Mouse (Mus musculus) heart, adult 11 months (tissue): ENCODE measurements around the gene Itpk1.
A peak's percentile ranks its signal among the peaks of the same experiment; 100 is the strongest.

Experiments used
- DNase-seq: peaks from one replicate; pipeline ENCODE4 v3.0.0; 2022

The Itpk1 gene

DNA sequence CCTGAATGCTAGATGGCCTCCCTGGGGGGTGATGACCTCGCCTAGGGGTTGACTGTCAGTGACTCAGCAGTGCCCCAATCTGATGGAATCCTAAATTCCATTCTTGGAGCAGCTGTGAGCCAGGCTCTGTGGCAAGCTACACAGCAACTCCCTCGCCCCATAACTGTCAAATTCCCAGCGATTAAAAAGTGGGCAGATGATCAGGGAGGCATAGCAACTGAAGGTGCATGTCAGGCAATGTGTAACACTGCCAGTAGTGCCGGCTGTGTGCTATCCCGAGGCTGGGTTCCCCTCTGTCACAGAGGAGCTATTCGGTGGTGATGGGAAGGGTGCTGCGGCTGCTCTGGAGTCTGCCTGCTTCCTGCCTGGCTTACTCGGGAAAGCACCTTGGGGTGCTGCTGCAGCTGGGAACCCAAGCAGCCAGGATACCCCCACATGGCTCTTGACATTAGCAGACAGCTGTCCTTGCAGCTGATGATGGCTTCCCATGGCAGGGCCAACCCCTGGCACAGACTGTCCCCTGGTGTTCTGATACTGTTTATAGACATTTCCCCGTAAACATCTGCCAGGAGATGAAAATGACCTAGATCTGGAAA is 118.3 kb downstream of the Itpk1 start:
- DNase-seq = peak; percentile 98

DNA sequence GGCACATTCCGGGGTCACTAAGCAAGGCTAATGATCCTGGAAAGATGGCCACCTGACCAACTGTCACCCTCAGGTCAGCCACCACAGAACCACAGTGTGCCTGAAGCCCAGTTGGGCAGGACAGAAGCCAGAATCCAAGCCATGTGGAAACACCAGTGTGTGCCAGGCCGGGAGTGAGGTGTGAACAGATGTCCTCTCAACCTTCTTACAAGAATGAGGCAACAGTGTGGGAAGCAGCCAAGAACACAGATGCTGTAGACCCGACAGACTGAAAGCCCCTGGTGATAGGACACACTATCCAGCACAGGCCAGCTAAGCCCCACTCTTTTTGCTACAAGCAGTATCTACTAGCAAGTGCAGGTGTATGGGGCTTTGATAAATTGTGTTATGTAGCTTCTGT is 119.3 kb downstream of the Itpk1 start:
- DNase-seq = peak; percentile 98

DNA sequence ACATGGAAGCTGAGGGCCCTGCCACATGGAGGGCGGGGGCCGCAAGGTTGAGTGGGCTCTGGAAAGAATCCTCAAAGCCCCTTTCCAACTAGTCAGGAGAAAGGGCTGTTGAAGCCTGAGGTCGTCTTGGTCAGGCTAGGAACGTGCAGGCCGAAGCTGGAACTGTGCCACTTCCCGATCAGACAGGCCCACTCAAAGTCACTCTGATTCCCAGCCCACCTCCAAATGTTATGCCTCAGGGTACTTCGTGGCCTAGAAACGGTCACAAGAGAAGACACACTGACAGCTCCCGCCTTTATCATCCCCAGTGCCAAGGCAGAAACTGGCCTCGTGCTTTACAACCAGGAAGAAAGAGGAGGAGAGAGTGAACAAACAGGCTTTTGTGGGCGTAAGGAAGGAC is 122.3 kb downstream of the Itpk1 start:
- DNase-seq = no peak

DNA sequence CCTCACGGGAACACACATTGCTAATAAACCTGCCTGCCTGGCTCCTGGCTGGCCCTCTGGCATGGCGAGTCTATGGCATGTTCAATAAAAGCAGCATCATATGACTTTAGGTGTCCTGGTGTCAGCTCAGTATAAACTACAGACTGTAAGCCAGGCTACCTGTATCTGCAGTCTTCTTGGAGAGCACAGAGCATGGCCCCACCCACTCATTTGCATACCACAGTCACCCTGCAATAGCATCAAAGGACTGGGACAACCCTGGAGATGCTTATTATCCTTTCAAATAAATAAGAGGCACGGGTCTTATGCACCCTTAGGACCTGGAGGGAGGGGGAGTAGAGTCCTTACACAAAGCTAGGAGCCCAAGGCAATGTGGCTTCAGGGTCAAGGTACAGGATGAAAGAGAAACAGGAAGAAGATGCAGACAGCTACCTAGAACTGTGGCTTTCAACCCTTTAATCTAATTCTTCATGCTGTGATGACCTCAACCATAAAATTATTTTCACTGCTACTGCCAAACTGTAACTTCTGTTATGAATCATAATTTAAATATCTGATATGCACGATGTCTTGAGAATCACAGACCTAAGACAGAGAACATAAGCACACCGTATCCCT is 123.0 kb downstream of the Itpk1 start:
- no peak for DNase-seq

DNA sequence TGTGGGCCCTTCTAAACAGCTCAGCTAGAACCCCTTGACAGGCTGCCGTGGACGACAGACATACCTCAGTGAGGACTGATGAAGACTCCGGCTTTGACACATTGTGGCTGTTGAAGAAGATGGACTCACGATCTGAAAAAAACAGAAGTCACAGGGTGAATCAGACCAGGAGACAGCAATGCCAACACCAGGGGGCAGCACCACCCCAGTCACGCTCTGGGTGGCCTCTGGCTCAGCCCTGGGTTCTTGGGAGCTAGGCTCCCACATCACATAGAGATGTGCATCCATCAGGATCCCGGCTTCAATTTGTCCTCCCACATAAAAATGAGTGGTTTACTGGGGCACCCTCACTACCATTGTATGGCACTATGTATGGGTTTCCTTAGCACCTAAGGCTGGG is 125.7 kb downstream of the Itpk1 start:
- DNase-seq = peak; percentile 94

DNA sequence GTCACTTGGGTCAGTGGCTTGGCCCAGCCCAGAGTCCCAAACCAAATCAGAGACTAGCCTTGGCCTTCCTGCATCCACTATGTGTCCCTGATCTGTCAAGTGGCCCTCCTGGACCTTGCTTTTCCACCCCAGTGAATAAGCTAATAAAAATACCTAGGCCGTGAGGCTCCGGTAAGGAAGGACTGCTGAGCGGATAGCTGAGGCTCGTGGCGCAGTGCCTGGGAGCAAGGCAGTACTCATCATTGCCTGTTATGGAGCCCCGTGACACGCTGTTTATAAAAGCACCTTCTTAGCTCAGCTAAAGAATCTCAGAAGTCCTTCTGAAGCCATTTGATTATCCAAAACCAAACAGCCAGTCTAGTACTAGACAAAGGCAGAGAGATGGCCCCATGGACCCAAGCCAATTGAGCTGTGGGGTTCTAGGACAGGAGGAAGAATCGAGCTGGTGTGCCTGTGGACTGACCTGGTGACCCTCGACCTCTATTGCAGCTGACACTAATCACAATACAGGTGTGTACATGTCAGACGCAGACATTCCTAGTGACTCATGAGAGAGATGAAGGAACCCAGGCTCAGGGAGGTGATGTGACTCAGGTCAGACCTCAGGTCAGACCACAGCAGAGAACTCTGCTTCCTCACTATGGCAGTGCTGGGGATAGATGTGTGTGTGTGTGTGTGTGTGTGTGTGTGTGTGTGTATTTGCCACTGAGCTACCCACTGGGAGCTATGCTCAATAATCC is 127.9 kb downstream of the Itpk1 start:
- DNase-seq = no peak

DNA sequence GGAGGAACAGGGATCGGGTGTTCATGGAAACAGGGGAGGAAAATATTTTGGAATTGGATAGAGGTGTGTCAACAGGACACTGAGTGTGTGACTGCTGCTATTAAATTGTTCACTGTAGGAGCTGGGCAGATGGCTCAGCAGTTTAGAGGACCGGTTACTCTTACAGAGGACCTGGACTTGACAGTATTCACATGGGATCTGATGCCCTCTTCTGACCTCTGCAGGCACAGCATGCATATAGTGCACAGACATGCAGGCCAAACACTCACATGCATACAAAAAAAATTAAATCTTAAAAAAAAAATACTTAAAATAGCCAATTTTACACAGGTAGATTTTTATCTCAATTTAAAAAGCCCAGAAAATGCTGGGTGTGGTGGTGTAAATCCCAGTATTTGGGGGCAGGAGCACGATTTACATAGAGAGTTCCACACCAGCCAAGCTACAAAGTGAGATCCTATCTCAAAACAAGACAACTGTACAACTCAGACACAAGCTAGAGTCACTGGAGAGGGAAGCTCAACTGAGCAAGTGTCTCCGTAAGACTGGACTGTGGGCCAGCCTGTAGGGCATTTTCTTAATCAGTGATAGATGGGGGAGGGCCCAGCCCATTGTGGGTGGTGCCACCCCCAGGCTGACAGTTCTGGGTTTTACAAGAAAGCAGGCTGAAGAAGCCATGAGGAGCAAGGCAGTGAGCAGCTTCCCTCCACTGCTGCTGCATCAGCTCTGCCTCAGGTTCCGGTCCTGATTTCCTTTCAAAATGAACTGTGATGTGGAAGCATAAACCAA is 129.0 kb downstream of the Itpk1 start:
- no peak for DNase-seq

DNA sequence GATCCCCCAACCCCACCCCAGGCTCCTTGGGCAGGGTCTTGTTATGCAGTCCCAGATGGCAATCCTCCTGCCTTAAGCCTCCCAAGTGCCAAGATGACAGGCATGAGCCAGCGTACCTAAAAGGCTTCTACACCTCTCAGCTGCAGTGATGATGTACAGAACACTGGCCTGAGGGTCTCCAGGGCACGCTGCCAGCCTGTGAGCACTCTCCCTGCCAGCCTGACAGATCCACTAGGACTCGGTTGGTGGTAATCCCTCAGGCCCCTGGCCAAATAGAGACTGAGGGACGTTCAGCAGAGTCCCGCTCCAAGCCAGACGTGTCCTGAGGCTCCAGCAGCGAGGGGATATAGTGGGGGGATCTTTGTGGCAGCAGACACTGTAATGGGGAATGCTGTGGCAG is 131.7 kb downstream of the Itpk1 start:
- no peak for DNase-seq

DNA sequence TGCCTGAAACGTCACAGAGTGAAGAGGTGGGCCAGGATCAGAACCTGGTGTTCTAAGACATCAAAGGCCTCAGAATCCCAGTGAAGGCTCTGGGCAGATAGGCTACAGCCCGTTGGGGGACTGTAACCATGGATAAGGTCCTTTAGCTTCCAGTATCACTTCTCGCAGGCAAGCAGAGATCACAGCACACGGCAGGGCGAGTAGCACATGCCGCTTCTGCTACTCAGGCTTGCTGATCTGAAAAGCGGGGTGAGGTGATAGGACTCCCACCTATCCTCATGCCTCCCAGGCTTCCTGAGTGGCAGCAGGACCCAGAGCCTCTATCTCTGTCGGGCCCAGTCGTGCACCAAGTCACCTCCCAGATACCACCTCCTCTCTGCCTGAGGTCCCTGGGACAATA is 133.1 kb downstream of the Itpk1 start:
- DNase-seq = no peak

DNA sequence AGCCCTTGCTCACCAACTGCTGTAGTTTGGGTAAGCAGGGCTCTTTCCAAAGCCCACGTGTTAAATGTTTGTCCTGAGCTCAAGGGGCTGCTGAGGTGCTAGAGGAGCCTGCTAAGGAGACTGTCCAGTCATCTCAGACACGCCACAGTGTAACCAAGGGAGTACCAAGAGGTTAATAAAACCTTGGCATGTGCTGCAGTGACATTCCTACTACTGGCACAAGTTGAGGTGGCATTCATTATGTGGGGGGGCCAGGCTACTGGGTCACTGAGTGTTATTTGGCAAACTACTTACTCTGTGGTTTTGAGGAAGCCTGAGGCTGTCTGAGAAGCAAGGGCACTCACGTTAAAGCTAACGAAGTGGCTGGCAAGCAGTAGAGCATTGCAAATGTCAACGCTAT is 134.0 kb downstream of the Itpk1 start:
- DNase-seq = no peak

DNA sequence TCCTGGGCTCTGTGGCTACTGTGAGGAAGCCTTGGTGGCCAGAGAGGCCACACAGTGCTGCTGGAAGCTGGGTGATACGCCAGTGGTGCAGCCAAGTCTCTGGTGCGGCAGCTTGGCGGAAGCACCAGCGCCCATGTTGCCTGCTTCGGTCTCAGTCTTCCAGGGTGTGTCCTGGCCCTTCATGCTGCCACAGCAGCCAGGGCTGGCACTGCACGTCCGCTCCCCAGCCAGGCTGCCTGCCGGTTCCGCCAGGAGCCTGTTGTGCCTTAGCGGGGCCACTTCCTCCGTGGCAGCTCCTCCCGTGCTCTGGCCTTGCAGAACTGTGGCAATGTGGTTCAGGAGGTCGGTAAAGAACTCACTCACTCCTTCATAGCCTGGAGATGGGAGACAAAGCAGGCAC is 134.6 kb downstream of the Itpk1 start:
- DNase-seq = no peak

DNA sequence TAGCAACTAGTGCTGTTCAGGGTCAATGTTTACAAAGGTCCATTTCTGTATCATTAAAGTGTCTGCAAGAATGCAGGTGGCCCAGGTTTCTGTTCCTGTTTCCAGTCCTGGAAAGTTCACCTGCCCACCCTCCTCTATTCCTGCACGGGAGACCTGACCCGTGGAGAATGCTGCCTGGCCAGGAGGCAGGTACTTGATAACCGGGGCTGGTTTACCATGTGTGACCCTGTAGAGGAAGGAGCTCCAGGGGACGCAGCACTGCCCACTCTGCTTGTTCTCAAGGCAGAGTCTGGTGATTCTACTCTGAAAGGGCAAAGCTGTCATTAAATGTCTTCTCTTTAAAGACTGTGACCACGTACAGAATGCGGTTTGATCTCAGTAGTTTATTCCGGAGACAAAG is 136.5 kb downstream of the Itpk1 start:
- DNase-seq = no peak

DNA sequence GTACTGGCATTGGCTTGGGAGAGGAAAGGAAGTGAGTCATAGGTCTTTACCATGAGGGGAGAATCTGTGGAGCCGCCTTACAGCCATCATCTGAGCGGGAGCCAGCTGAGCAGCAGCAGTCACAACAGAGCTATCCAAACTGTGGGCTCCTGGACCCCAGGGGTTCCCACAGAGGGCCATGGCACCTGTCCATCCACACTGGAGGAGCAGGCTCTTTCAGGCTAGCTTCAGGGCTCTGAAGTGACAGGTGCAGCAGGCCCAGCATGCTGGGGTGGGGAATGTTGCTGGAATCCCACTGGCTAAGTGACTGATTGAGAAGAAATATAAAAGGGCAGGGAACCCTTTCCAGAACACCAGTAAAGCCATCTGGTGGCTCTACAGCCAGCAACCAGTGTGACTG is 137.8 kb downstream of the Itpk1 start:
- no peak for DNase-seq

DNA sequence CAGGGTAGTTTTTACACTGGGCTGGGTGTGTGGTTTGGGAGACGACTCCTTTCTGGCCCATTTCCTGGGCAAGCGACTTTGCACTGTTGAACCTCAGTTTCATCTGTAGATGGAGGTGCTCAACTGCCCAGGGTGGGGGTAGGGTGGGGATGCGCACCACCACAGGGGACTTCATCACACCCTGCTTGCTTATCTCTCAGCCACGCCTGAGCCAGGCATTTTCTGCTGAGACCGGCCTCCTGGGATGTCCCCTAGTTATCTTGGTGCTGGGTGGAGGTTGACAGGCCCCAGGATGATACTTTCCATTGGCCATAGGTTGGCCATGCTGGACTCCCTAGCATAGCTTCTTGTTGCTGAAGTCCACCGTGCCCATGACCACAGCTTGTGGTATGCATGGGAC is 139.6 kb downstream of the Itpk1 start:
- no peak for DNase-seq

DNA sequence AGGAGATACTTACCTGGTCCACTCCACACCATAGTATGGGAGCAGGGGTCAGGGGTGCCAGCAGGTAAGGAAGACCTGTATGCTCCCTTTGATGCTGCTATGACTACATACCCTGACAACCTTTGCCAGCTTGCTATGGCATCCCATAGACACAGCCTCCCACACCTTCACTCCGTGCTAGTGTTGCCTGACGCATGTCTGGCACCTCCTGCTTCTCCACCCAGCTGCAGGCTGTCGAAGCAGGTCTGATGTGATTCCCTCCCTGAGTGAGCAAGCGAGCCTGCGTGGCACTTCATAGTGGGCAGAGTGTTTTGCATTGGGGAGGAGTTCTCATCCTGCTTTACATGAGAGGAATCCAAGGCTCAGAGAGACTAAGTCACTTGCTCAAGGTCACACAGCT is 147.4 kb downstream of the Itpk1 start:
- DNase-seq = no peak

DNA sequence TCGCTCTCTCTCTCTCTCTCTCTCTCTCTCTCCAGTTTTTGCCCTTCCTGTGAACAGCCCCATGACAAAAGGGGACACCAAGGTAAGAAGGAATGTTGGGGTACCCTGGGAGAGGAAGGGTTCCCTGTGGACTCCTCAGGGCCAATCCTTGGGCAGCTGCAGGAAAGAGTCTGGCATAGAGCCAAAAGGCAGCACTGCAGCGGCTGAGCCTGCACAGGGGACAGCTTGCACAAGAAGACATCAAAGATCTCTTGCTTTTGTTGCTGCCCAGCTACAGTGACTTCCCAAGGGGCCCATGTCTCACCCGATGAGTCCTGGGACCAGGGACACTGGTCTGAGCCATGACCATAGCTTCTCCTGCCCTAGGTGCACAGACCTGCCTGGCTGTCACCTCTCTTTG is 148.9 kb downstream of the Itpk1 start:
- DNase-seq = no peak

DNA sequence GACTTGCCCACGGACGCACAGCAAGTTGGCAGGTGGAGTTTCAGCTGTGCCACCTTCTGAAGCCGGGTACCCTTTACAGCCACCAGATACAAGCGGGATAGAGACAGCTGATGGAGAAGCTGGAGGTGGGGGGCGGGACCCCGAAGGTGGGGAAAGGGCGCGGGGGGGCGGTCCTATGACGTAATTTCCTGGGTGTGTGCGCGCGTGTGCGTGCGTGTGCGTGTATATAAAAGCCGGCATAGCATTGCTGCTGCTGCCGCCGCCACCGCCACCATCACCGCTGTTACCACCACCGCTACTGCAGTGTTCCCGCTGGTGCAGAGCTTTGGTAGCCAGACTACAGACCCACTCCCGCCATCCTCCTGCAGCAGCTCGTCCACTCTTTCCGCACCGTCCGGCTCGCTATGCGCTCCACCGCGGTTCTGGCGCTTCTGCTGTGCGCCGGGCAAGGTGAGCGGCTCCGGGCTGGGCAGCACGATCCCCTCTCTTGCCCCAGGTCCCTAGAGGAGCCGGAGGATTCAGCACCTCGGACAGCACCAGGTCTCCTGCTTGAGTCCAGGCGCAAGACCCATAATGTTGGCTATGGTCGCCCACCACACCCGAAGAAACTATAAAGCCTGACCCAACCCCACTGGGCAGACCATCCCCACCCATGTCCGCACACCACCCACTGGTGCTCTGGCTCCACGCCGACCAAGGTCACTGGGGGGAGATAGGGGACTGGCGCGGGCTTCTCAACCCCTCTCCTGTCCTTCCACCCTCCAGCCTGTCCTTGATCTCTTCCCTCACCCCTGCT is 149.8 kb downstream of the Itpk1 start, which contains the start of gene Chga:
Gene Chga (plus strand): TSS at position 249 of the 796 bp plus-strand sequence.
- peak; percentile 90 for DNase-seq

DNA sequence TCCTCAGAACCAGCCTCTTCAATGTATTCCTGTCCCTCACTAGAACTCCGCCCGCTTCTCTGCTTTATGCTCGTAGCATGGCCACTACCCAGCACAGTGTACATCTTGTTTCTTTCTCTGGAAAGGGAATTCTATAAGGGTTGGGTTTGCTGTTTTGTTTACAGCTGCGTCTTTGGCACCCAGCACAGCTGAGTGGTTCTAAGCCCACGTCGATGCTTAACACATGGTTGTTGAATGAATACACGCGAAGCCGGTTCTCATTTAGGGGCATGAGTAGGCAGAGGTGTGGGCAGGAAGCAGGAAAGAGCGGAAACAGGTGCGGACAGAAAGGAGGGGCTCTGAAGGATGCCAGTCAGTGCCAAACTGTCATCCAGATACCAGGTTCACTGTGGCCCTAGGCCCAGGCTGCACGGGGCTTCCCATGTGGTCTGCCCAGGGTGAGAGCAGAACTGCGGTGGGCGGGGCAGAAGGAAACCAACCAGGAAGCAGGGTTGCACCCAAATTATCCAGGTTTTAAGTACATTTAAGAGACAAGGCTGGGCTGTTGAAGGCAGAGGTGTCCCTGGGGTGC is 150.9 kb downstream of the Itpk1 start:
- no peak for DNase-seq

DNA sequence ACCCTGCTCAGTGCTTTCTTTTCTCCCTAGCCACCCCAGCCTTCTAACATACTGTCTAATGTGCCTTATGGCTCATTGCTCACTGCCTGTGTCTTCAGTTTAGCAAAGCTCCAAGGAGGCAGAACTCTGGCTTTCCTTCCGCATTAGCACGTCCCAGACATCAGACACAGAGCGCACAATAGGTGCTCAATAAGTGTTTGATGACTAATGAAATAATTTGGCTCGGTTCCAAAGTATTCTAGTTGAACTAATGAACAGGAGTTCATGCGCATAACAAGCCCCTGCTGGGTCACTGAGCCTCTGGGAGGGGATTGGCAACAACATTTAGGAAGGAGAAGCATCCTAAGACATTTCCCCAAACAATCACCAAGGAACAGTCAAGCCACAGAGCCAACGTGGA is 152.7 kb downstream of the Itpk1 start:
- no peak for DNase-seq

DNA sequence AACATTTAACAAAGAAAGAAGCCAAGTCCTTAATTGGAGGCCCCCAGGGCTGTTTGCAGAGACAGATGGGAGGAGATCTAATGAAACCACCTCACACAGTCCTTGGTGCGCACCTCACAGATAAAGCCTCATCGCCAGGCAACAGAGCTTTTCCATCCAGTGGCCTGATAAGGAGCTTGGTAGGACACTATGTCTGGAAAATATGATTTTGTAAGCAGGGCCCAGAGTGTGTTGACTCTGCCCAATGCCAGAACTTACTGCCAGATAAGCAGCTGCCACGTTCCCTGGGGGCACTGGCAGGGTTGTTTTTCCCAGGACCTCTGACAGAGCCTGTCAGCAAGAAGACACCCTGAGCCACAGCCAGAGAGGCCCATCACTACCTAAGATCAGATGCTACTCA is 153.5 kb downstream of the Itpk1 start:
- no peak for DNase-seq

DNA sequence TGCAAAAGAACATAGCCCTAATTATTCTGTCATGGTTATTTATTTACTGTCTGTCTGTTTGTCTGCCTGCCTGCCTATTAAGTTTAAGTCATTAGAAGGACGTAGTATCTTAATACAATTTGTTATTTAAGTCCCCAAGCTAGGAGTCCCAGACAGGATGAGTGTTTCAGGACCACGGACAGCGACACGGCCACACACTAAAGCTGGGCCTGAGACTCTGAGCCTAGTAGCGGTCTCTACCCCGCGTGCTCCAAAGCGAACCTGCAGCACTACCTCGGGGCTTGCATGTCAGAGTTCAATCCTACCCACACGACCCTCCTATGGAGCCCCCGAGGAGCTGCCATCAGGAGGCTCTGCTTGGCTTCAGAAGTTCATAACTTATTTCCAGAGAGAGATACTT is 154.2 kb downstream of the Itpk1 start:
- no peak for DNase-seq

DNA sequence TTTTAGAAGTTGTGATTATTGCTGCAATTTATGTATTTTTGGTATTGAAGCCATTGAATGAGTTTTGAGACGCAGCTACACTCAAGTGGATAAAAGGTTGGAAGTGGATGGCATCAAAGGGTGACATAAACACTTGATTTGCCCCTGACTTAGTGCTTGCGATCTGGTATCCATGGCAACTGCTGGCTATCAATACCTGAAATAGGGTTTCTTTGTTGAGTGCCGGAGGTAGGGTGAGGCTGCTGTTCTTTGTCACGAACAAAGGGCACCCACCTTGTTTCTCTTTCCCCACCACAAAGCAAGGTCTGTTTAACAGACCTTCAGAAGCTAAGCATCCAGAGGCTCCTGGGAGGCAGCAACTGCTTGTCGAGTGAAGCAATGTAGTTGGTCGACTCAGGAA is 159.6 kb downstream of the Itpk1 start:
- DNase-seq = no peak

DNA sequence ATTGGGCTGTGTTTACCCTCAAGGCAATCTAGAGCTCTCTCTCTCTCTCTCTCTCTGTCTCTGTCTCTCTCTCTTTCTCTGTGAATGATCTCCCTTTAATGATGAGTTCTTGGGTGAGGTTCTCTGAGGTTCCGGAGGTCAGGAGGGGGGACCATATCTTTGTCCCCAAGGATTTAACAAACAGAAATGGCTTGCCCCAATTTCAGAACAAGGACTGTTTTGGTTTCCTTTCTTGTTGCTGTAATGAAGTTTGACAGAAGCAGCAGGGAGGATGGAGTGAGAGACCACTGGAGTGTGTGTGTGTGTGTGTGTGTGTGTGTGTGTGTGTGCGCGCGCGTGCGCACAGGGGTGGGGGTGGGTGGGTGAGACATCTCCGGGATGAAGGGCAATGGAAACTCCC is 163.6 kb downstream of the Itpk1 start:
- DNase-seq = no peak
